Mouse (Mus musculus): ENCODE results near the gene Tmem17. TPM values are rescaled to one million over a fixed set of nuclear protein-coding genes. Genes with fewer than 3 reads are reported as not detected.

The Tmem17 gene
- polyA plus RNA-seq, 1 experiment from 2014 or later, result 23.3 TPM

DNA sequence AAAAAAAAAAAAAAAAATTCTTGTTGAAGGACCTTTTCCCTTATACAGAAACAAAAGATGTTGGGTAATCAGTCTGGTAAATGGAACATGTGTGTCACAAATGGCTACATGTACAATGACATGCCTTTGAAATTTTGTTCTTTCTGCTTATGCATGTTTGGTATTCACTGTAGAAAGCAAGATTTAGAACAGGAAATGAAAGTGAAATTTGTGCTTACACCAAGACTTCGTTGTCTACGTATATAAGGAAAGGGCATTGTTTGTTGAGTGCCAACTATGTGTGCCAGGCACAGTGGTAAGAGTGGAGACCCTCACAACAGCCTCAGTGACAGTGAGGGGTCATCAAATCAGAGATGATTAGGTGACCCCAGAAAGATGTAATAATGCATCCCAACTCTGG lies 3.2 kb downstream of the Tmem17 start:
- Histone ChIP-seq H3K27ac (replicated peaks) (no peak overlapping the region), H3K4me3 (replicated peaks) (no peak overlapping the region), H3K4me1 (0 out of 2 replicates have a peak, but pooled peaks cover 10% of the 10 kb centered on the region), H3K27me3 (replicated peaks) (no peaks in the 10 kb centered on the region), H3K9ac (replicated peaks) (no peak overlapping the region), H3K36me3 (peaks cover 28% of the 10 kb centered on the region), H3K9me3 (replicated peaks) (0 out of 2 replicates have a peak, but pooled peaks cover 2% of the 10 kb centered on the region), H3K4me2 (no peak overlapping the region)
- ATAC-seq (ENCODE audit: low FRiP score), result no peak
- 96% methylated on average over 2 of the region's 2 CpGs for WGBS

GRCm38 (mm10) chr11:22518445-22518844 lies 6.6 kb downstream of the Tmem17 start:
- H3K4me2 ChIP-seq, result no peak overlapping the region

DNA sequence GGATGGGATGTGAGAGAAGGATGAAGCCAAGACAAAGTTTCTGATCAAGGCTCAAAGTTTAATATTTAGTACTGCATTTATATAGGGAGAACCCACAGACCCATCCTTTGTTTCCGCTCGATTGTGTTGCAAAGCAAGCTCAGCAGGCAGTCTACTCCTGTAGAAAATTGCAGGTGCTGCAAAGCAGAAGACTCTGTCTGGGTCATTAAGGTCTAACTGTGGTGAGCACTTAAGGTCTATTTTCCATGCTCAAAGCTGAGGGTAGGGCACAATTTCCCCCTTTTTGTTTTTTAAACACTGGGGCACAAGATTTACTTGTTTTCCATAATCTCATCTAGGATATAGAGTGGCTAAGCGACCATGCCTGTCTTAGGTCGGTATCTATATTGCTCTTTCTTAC lies 8.4 kb downstream of the Tmem17 start:
- Histone ChIP-seq H3K27me3 (replicated peaks) (no peaks in the 10 kb centered on the region), H3K27ac (replicated peaks) (no peak overlapping the region), H3K9me3 (replicated peaks) (peaks cover 6% of the 10 kb centered on the region; the same call in 1 of the 2 replicates), H3K4me1 (no peaks in the 10 kb centered on the region), H3K9ac (replicated peaks) (no peak overlapping the region), H3K4me3 (replicated peaks) (no peak overlapping the region), H3K36me3 (peaks cover 38% of the 10 kb centered on the region), H3K4me2 (no peak overlapping the region)
- WGBS, result 94% methylated on average over 4 of the region's 4 CpGs
- ATAC-seq (ENCODE audit: low FRiP score), result no peak

More at GRCm38 (mm10) chr11:22518445-22518844, 6.6 kb downstream of the Tmem17 start:
- 82% methylated on average over 6 of the region's 6 CpGs for WGBS
- peaks cover 6% of the 10 kb centered on the region; the same call in 1 of the 2 replicates for H3K9me3 ChIP-seq (replicated peaks)
- H3K4me1 ChIP-seq, result 0 out of 2 replicates have a peak, but pooled peaks cover 6% of the 10 kb centered on the region
- no peak for ATAC-seq (ENCODE audit: low FRiP score)
- no peak overlapping the region for H3K27ac ChIP-seq (replicated peaks)
- H3K27me3 ChIP-seq (replicated peaks), result no peaks in the 10 kb centered on the region
- H3K4me3 ChIP-seq (replicated peaks), result no peak overlapping the region
- no peak overlapping the region for H3K9ac ChIP-seq (replicated peaks)
- peaks cover 38% of the 10 kb centered on the region for H3K36me3 ChIP-seq

DNA sequence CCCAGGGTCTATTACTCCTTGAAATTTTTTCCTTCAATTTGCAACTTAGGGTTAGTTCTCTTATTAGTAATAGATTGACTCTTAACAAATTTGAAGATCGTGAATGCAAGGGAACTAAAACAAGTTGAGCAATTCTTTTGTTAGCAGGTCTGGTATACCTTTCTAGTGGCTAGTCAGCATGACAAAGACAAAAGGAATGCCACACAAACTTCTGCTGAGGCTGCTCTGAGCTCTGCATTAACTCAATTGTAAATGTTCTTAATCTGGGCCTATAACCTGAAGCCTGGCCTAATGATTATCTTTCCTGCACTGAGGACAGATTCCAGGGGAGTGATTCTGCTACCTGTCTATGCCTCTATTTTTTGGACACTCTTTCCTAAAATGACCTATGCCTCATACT lies 12.7 kb downstream of the Tmem17 start:
- Histone ChIP-seq H3K9ac (replicated peaks) (no peak overlapping the region), H3K36me3 (peaks cover 15% of the 10 kb centered on the region), H3K27ac (replicated peaks) (no peak overlapping the region), H3K9me3 (replicated peaks) (peaks cover 6% of the 10 kb centered on the region; the same call in 1 of the 2 replicates), H3K4me2 (no peak overlapping the region), H3K4me1 (no peaks in the 10 kb centered on the region), H3K4me3 (replicated peaks) (no peak overlapping the region), H3K27me3 (replicated peaks) (no peaks in the 10 kb centered on the region)
- WGBS, result 84% methylated on average over 1 of the region's 1 CpGs
- ATAC-seq (ENCODE audit: low FRiP score), result no peak

DNA sequence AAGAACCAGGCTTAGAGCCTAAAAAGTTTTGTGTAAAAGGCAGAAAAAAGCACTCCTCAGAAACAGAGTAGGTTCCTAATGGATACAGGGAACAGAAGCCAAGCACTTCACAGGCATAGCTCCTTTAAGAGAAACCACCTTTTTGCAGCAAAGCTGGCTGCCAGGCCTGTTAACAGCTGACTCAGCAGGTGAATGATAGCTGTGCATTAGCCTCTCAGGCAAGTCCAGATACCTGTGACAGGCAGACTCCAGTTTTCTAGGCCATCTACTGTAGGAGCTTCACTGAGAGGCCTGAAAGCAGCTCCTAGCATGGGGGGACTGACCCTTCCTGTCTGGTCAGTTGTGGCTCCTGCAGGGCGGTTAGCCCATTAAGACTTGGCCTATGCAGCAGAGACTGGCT lies 28.7 kb downstream of the Tmem17 start:
- 64% methylated on average over 1 of the region's 1 CpGs for WGBS

GRCm38 (mm10) chr11:22560061-22560460 lies 48.2 kb downstream of the Tmem17 start:
- H3K9me3 ChIP-seq (replicated peaks), result no peaks in the 10 kb centered on the region
- peak; percentile 39; the same call in 1 of the 2 replicates for ATAC-seq (ENCODE audit: low FRiP score)
- WGBS, result 18% methylated on average over 1 of the region's 1 CpGs

More for the DNA sequence above, 28.7 kb downstream of the Tmem17 start:
- H3K27me3 ChIP-seq (replicated peaks), result no peaks in the 10 kb centered on the region
- H3K4me2 ChIP-seq, result no peak overlapping the region
- no peaks in the 10 kb centered on the region for H3K36me3 ChIP-seq
- ATAC-seq (ENCODE audit: low FRiP score), result no peak
- no peaks in the 10 kb centered on the region for H3K9me3 ChIP-seq (replicated peaks)
- H3K9ac ChIP-seq (replicated peaks), result no peak overlapping the region
- H3K4me3 ChIP-seq (replicated peaks), result no peak overlapping the region
- no peak overlapping the region for H3K27ac ChIP-seq (replicated peaks)
- H3K4me1 ChIP-seq, result no peaks in the 10 kb centered on the region

GRCm38 (mm10) chr11:22560503-22561328 lies 48.8 kb downstream of the Tmem17 start:
- Histone ChIP-seq H3K36me3 (no peaks in the 10 kb centered on the region), H3K27ac (replicated peaks) (peak overlapping the region; percentile 69), H3K4me3 (replicated peaks) (no peak overlapping the region), H3K4me1 (peaks cover 15% of the 10 kb centered on the region), H3K27me3 (replicated peaks) (no peaks in the 10 kb centered on the region), H3K4me2 (no peak overlapping the region), H3K9ac (replicated peaks) (0 out of 2 replicates have a peak overlapping the region, but pooled peaks have one; percentile 26), H3K9me3 (replicated peaks) (no peaks in the 10 kb centered on the region)
- ATAC-seq (ENCODE audit: low FRiP score), result peak; percentile 90
- 30% methylated on average over 6 of the region's 6 CpGs for WGBS

More at GRCm38 (mm10) chr11:22560061-22560460, 48.2 kb downstream of the Tmem17 start:
- Histone ChIP-seq H3K4me3 (replicated peaks) (no peak overlapping the region), H3K9ac (replicated peaks) (no peak overlapping the region), H3K27me3 (replicated peaks) (no peaks in the 10 kb centered on the region), H3K4me1 (peaks cover 15% of the 10 kb centered on the region), H3K4me2 (no peak overlapping the region), H3K36me3 (no peaks in the 10 kb centered on the region), H3K27ac (replicated peaks) (peak overlapping the region; percentile 69)

DNA sequence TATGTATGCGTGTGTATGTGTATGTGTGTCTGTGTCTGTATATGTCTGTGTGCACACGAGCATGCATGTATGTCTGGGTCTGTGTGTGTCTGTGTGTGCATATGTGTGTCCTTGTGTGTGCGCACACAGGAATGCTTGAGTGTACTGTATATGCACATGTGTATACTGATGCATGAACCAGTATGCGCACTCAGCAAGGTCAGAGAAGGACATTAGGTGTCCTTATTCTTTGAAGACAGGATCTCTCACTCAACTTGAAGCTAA lies 49.4 kb downstream of the Tmem17 start:
- peak overlapping the region; percentile 69 for H3K27ac ChIP-seq (replicated peaks)
- H3K36me3 ChIP-seq, result no peaks in the 10 kb centered on the region
- H3K4me3 ChIP-seq (replicated peaks), result no peak overlapping the region
- H3K9me3 ChIP-seq (replicated peaks), result no peaks in the 10 kb centered on the region
- peaks cover 15% of the 10 kb centered on the region for H3K4me1 ChIP-seq
- H3K4me2 ChIP-seq, result no peak overlapping the region
- H3K9ac ChIP-seq (replicated peaks), result 0 out of 2 replicates have a peak overlapping the region, but pooled peaks have one; percentile 26
- ATAC-seq (ENCODE audit: low FRiP score), result no peak
- H3K27me3 ChIP-seq (replicated peaks), result no peaks in the 10 kb centered on the region
- 90% methylated on average over 4 of the region's 4 CpGs for WGBS

DNA sequence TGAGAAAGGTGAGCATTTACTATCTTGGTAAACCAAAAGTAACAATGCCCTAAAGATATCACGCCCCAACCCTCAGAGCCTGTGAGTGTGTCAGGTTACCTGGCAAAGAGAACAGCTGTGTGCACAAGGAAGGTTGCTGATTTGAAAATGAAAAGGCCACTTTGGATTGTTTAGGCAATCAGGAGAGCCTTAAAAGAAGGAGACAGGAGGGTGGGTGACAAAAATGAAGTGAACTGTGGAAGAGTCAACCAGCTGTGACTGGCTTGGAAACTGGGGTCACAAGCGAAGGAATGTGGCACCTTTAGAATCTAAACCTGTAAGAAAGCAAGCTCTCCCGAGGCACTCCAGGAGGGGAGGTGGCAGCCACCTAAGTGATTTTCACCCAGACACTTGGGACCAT lies 51.8 kb downstream of the Tmem17 start:
- no peaks in the 10 kb centered on the region for H3K27me3 ChIP-seq (replicated peaks)
- H3K4me2 ChIP-seq, result no peak overlapping the region
- no peak for ATAC-seq (ENCODE audit: low FRiP score)
- H3K4me3 ChIP-seq (replicated peaks), result no peak overlapping the region
- no peaks in the 10 kb centered on the region for H3K36me3 ChIP-seq
- no peak overlapping the region for H3K27ac ChIP-seq (replicated peaks)
- H3K9me3 ChIP-seq (replicated peaks), result no peaks in the 10 kb centered on the region
- H3K9ac ChIP-seq (replicated peaks), result no peak overlapping the region
- peaks cover 15% of the 10 kb centered on the region for H3K4me1 ChIP-seq
- 85% methylated on average over 3 of the region's 3 CpGs for WGBS

GRCm38 (mm10) chr11:22564676-22565075 lies 52.8 kb downstream of the Tmem17 start:
- ATAC-seq (ENCODE audit: low FRiP score), result no peak
- WGBS, result 88% methylated on average over 3 of the region's 3 CpGs

More at GRCm38 (mm10) chr11:22564676-22565075, 52.8 kb downstream of the Tmem17 start:
- no peaks in the 10 kb centered on the region for H3K36me3 ChIP-seq
- H3K4me2 ChIP-seq, result no peak overlapping the region
- H3K27ac ChIP-seq (replicated peaks), result no peak overlapping the region
- H3K4me1 ChIP-seq, result peaks cover 15% of the 10 kb centered on the region
- no peaks in the 10 kb centered on the region for H3K27me3 ChIP-seq (replicated peaks)
- H3K9me3 ChIP-seq (replicated peaks), result no peaks in the 10 kb centered on the region
- H3K4me3 ChIP-seq (replicated peaks), result no peak overlapping the region
- no peak overlapping the region for H3K9ac ChIP-seq (replicated peaks)
